Mouse (Mus musculus) CD4-positive, CD25-positive, alpha-beta regulatory T cell (primary cell): ENCODE data around the gene Atp7a. TPM values are rescaled to one million over a fixed set of nuclear protein-coding genes. Genes with fewer than 3 reads are reported as not detected.

Experiments
- polyA plus RNA-seq: library from polyadenylated mRNA; unstranded; fragments of 100-300 nt; shearing (Covaris generic); gene quantifications from one replicate; pipeline ENCODE4 v1.2.1, GENCODE M21; 2017

Atp7a gene
- polyA plus RNA-seq: 10.9 TPM

GRCm38 (mm10) chrX:106026418-106027342, at the start of gene Atp7a:
Gene Atp7a (plus strand): TSS chrX:106027276.

GRCm38 (mm10) chrX:106011465-106012159, 15.5 kb upstream of the Atp7a start, which contains the start of gene Magt1:
Gene Magt1 (minus strand): TSS chrX:106011906.

GRCm38 (mm10) chrX:106015571-106016322, 11.3 kb upstream of the Atp7a start, which contains the start of gene Cox7b:
Gene Cox7b (plus strand): TSS chrX:106015700.

GRCm38 (mm10) chrX:106142936-106143335, 115.9 kb downstream of the Atp7a start, which contains the start of gene Tlr13:
Gene Tlr13 (plus strand): TSS chrX:106143204.

Other genes starting within 250 kb of the Atp7a start
- 237 TPM for gene Atrx, start 97.9 kb upstream of the Atp7a start, polyA plus RNA-seq
- 42.9 TPM for gene Magt1, start 15.4 kb upstream of the Atp7a start, polyA plus RNA-seq
- gene Cox7b, start 11.6 kb upstream of the Atp7a start, polyA plus RNA-seq: 290 TPM
- 0.11 TPM for gene Tlr13, start 115.9 kb downstream of the Atp7a start, polyA plus RNA-seq
- gene Pgk1, start 159.8 kb downstream of the Atp7a start, polyA plus RNA-seq: 109 TPM
- 33.7 TPM for gene Taf9b, start 193.9 kb downstream of the Atp7a start, polyA plus RNA-seq
- gene Fnd3c2, start 228.1 kb downstream of the Atp7a start, polyA plus RNA-seq: not detected